Mouse (Mus musculus): ENCODE measurements around the gene Grik3. TPM values are rescaled to one million over a fixed set of nuclear protein-coding genes. Genes with fewer than 3 reads are reported as not detected.

Grik3 gene
- polyA plus RNA-seq, 1 experiment, result not detected

GRCm38 (mm10) chr4:125526425-125526824 is 35.9 kb downstream of the Grik3 start:
- TF ChIP-seq MYOG (IDR thresholded peaks at IDR 0.05; ENCODE audit: control insufficient read depth in 1 of 3, insufficient read depth in 1 of 3, insufficient read length in 2 of 3, low read depth in 2 of 3) (no peak), REST (IDR thresholded peaks at IDR 0.05; ENCODE audit: insufficient read depth, insufficient read length) (no peak), E2F4 (IDR thresholded peaks at IDR 0.05; ENCODE audit: insufficient read depth) (no peak)

GRCm38 (mm10) chr4:125533965-125534364 is 43.5 kb downstream of the Grik3 start:
- TF ChIP-seq MYOD1 (IDR thresholded peaks at IDR 0.05; ENCODE audit: control insufficient read depth in 1 of 3, insufficient read length in 2 of 3, low read depth in 2 of 3), result no peak
- TF ChIP-seq POLR2AphosphoS2 (IDR thresholded peaks at IDR 0.05; ENCODE audit: insufficient read length, low read depth), result no peak
- no peak for TF ChIP-seq SRF (IDR thresholded peaks at IDR 0.05; ENCODE audit: control insufficient read depth, insufficient read length, low read depth)
- no peak for TF ChIP-seq MYOG (IDR thresholded peaks at IDR 0.05; ENCODE audit: control insufficient read depth in 1 of 3, insufficient read depth in 1 of 3, insufficient read length in 2 of 3, low read depth in 2 of 3)
- no peak for TF ChIP-seq TCF3 (IDR thresholded peaks at IDR 0.05; ENCODE audit: insufficient read length, low read depth)
- no peak for TF ChIP-seq REST (IDR thresholded peaks at IDR 0.05; ENCODE audit: insufficient read depth, insufficient read length)
- no peak for TF ChIP-seq MAX (IDR thresholded peaks at IDR 0.05; ENCODE audit: low read depth)
- no peak for TF ChIP-seq TCF12 (IDR thresholded peaks at IDR 0.05; ENCODE audit: insufficient read depth, poor library complexity, severe bottlenecking)
- TF ChIP-seq USF1 (IDR thresholded peaks at IDR 0.05; ENCODE audit: low read depth), result no peak
- no peak for TF ChIP-seq CEBPB (IDR thresholded peaks at IDR 0.05; ENCODE audit: insufficient read depth, poor library complexity, severe bottlenecking)
- TF ChIP-seq E2F4 (IDR thresholded peaks at IDR 0.05; ENCODE audit: insufficient read depth), result no peak
- TF ChIP-seq POLR2A (IDR thresholded peaks at IDR 0.05; ENCODE audit: insufficient read length, low read depth), result no peak
- no peak overlapping the region for H3K4me3 ChIP-seq
- H3K36me3 ChIP-seq (ENCODE audit: control insufficient read depth, insufficient read depth), result no peaks in the 10 kb centered on the region
- H3K27me3 ChIP-seq (ENCODE audit: control insufficient read depth, insufficient read depth, insufficient read length), result no peaks in the 10 kb centered on the region
- no peak overlapping the region for H3K4me2 ChIP-seq (ENCODE audit: low read depth)
- H3ac ChIP-seq (ENCODE audit: control insufficient read depth, insufficient read length), result no peak overlapping the region
- no peaks in the 10 kb centered on the region for H3K79me2 ChIP-seq (ENCODE audit: control insufficient read depth, insufficient read depth)

More at GRCm38 (mm10) chr4:125526425-125526824, 35.9 kb downstream of the Grik3 start:
- no peak overlapping the region for H3ac ChIP-seq (ENCODE audit: control insufficient read depth, insufficient read length)
- no peak overlapping the region for H3K4me3 ChIP-seq
- no peaks in the 10 kb centered on the region for H3K27me3 ChIP-seq (ENCODE audit: control insufficient read depth, insufficient read depth, insufficient read length)
- no peaks in the 10 kb centered on the region for H3K79me2 ChIP-seq (ENCODE audit: control insufficient read depth, insufficient read depth)
- H3K4me2 ChIP-seq (ENCODE audit: low read depth), result no peak overlapping the region
- no peaks in the 10 kb centered on the region for H3K36me3 ChIP-seq (ENCODE audit: control insufficient read depth, insufficient read depth)

GRCm38 (mm10) chr4:125534449-125534848 is 43.9 kb downstream of the Grik3 start:
- no peak for TF ChIP-seq USF1 (IDR thresholded peaks at IDR 0.05; ENCODE audit: low read depth)
- TF ChIP-seq SRF (IDR thresholded peaks at IDR 0.05; ENCODE audit: control insufficient read depth, insufficient read length, low read depth), result no peak
- no peak for TF ChIP-seq POLR2A (IDR thresholded peaks at IDR 0.05; ENCODE audit: insufficient read length, low read depth)
- no peak for TF ChIP-seq POLR2AphosphoS2 (IDR thresholded peaks at IDR 0.05; ENCODE audit: insufficient read length, low read depth)
- TF ChIP-seq MAX (IDR thresholded peaks at IDR 0.05; ENCODE audit: low read depth), result no peak
- no peak for TF ChIP-seq CEBPB (IDR thresholded peaks at IDR 0.05; ENCODE audit: insufficient read depth, poor library complexity, severe bottlenecking)

DNA sequence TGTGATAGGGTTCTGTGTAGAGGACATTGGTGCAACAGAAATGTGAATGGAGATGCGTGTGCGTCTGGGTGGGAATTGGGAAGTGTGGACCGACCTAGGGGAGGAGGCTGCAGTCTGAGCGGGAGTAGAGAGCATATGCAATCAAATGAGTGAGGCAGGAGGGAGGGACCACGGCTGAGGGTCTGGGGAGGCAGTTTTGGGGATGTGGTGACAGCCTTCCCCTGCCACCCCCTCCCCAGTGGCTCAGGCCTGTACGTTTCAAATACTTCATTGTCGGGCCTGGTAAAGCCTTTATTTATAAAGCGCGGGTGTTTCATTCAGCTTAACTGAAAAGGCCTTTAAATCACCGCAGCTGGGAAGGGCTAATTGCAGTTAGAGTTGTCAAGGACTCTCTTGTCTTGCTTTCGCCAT is 44.5 kb downstream of the Grik3 start:
- H3K27me3 ChIP-seq (ENCODE audit: control insufficient read depth, insufficient read depth, insufficient read length), result no peaks in the 10 kb centered on the region
- TF ChIP-seq MYOG (IDR thresholded peaks at IDR 0.05; ENCODE audit: control insufficient read depth in 1 of 3, insufficient read depth in 1 of 3, insufficient read length in 2 of 3, low read depth in 2 of 3) (no peak), E2F4 (IDR thresholded peaks at IDR 0.05; ENCODE audit: insufficient read depth) (no peak), POLR2AphosphoS2 (IDR thresholded peaks at IDR 0.05; ENCODE audit: insufficient read length, low read depth) (no peak), SRF (IDR thresholded peaks at IDR 0.05; ENCODE audit: control insufficient read depth, insufficient read length, low read depth) (no peak), REST (IDR thresholded peaks at IDR 0.05; ENCODE audit: insufficient read depth, insufficient read length) (no peak), TCF3 (IDR thresholded peaks at IDR 0.05; ENCODE audit: insufficient read length, low read depth) (no peak), USF1 (IDR thresholded peaks at IDR 0.05; ENCODE audit: low read depth) (no peak), MAX (IDR thresholded peaks at IDR 0.05; ENCODE audit: low read depth) (no peak), CEBPB (IDR thresholded peaks at IDR 0.05; ENCODE audit: insufficient read depth, poor library complexity, severe bottlenecking) (no peak)
- no peaks in the 10 kb centered on the region for H3K36me3 ChIP-seq (ENCODE audit: control insufficient read depth, insufficient read depth)
- H3K79me2 ChIP-seq (ENCODE audit: control insufficient read depth, insufficient read depth), result no peaks in the 10 kb centered on the region
- H3K4me2 ChIP-seq (ENCODE audit: low read depth), result no peak overlapping the region
- no peak overlapping the region for H3ac ChIP-seq (ENCODE audit: control insufficient read depth, insufficient read length)
- no peak overlapping the region for H3K4me3 ChIP-seq

More at GRCm38 (mm10) chr4:125534449-125534848, 43.9 kb downstream of the Grik3 start:
- H3K4me2 ChIP-seq (ENCODE audit: low read depth), result no peak overlapping the region
- no peaks in the 10 kb centered on the region for H3K27me3 ChIP-seq (ENCODE audit: control insufficient read depth, insufficient read depth, insufficient read length)
- no peaks in the 10 kb centered on the region for H3K79me2 ChIP-seq (ENCODE audit: control insufficient read depth, insufficient read depth)
- H3ac ChIP-seq (ENCODE audit: control insufficient read depth, insufficient read length), result no peak overlapping the region
- H3K36me3 ChIP-seq (ENCODE audit: control insufficient read depth, insufficient read depth), result no peaks in the 10 kb centered on the region
- H3K4me3 ChIP-seq, result no peak overlapping the region

DNA sequence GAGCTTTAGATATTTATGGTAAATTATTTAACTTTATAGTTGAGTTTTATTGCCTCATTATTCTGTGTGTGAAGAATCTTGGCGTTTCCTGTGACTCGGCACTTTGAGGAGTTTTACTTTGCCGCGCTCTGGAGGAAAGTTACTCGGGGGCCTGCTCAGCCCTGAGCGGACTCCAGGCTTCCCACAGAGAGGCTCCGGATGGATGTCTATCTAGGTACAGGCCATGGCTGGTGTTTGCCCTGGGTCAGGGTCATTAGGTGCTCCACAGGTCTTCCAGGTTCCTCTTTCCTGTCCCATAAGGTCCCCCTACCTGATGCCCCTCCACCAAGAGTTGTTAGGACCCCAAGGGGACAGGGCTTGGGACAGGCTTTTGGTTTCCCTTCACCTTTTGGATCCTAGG is 45.0 kb downstream of the Grik3 start:
- H3K27me3 ChIP-seq (ENCODE audit: control insufficient read depth, insufficient read depth, insufficient read length), result no peaks in the 10 kb centered on the region

More for the DNA sequence above, 45.0 kb downstream of the Grik3 start:
- no peak overlapping the region for H3K4me3 ChIP-seq
- H3K36me3 ChIP-seq (ENCODE audit: control insufficient read depth, insufficient read depth), result no peaks in the 10 kb centered on the region
- no peak overlapping the region for H3K4me2 ChIP-seq (ENCODE audit: low read depth)
- H3ac ChIP-seq (ENCODE audit: control insufficient read depth, insufficient read length), result no peak overlapping the region
- no peaks in the 10 kb centered on the region for H3K79me2 ChIP-seq (ENCODE audit: control insufficient read depth, insufficient read depth)
- TF ChIP-seq USF1 (IDR thresholded peaks at IDR 0.05; ENCODE audit: low read depth) (no peak), CEBPB (IDR thresholded peaks at IDR 0.05; ENCODE audit: insufficient read depth, poor library complexity, severe bottlenecking) (no peak), POLR2A (IDR thresholded peaks at IDR 0.05; ENCODE audit: insufficient read length, low read depth) (no peak), MYOD1 (IDR thresholded peaks at IDR 0.05; ENCODE audit: control insufficient read depth in 1 of 3, insufficient read length in 2 of 3, low read depth in 2 of 3) (no peak), E2F4 (IDR thresholded peaks at IDR 0.05; ENCODE audit: insufficient read depth) (no peak), POLR2AphosphoS2 (IDR thresholded peaks at IDR 0.05; ENCODE audit: insufficient read length, low read depth) (no peak), TCF3 (IDR thresholded peaks at IDR 0.05; ENCODE audit: insufficient read length, low read depth) (no peak), SRF (IDR thresholded peaks at IDR 0.05; ENCODE audit: control insufficient read depth, insufficient read length, low read depth) (no peak), REST (IDR thresholded peaks at IDR 0.05; ENCODE audit: insufficient read depth, insufficient read length) (no peak), MAX (IDR thresholded peaks at IDR 0.05; ENCODE audit: low read depth) (no peak), TCF12 (IDR thresholded peaks at IDR 0.05; ENCODE audit: insufficient read depth, poor library complexity, severe bottlenecking) (no peak), MYOG (IDR thresholded peaks at IDR 0.05; ENCODE audit: control insufficient read depth in 1 of 3, insufficient read depth in 1 of 3, insufficient read length in 2 of 3, low read depth in 2 of 3) (no peak)
